Mouse (Mus musculus) CD4-positive helper T cell, adult 2 months (primary cell): Measurements from ENCODE around the gene Dcpp1.
"Not testable (repeated sequence)": the region's sequence is repeated elsewhere in the genome, so short reads cannot be mapped to it uniquely, and the experiment has no call there.

Experiments
- DNase-seq: peaks from one replicate; pipeline ENCODE4 v3.0.0-alpha.2; 2012; ENCODE audit warnings: low read depth, missing footprints, low spot score

The Dcpp1 gene

GRCm38 (mm10) chr17:23880576-23880975, at the start of gene Dcpp1, which contains the start of gene Dcpp2:
Dcpp1 (plus strand) TSS chr17:23880876.
Dcpp2 (plus strand) TSS chr17:23880880.
- DNase-seq = not testable (repeated sequence)

GRCm38 (mm10) chr17:23831201-23831600, 49.5 kb upstream of the Dcpp1 start:
- no peak for DNase-seq

- no peak for DNase-seq
Observed at GRCm38 (mm10) chr17:23836006-23836575, 44.6 kb upstream of the Dcpp1 start, which contains the start of gene Prss33. Prss33 (minus strand) TSS chr17:23836056.

GRCm38 (mm10) chr17:23841145-23841544, 39.5 kb upstream of the Dcpp1 start:
- DNase-seq = peak; percentile 77

GRCm38 (mm10) chr17:23843141-23843811, 37.4 kb upstream of the Dcpp1 start:
- no peak for DNase-seq

- peak; percentile 76 for DNase-seq
Observed at GRCm38 (mm10) chr17:23843812-23844273, 36.8 kb upstream of the Dcpp1 start, which contains the start of the genes Prss32 and Prss41. Prss32 (plus strand) TSS chr17:23843855. Prss41 (minus strand) TSS chr17:23844172.

- DNase-seq = no peak
Observed at GRCm38 (mm10) chr17:23850028-23850427, 30.6 kb upstream of the Dcpp1 start.

GRCm38 (mm10) chr17:23850853-23851749, 29.6 kb upstream of the Dcpp1 start:
- peak; percentile 66 for DNase-seq

- DNase-seq = peak; percentile 41
Observed at GRCm38 (mm10) chr17:23853292-23853691, 27.4 kb upstream of the Dcpp1 start.

- no peak for DNase-seq
Observed at GRCm38 (mm10) chr17:23854229-23854765, 26.4 kb upstream of the Dcpp1 start.

GRCm38 (mm10) chr17:23857193-23857592, 23.5 kb upstream of the Dcpp1 start:
- no peak for DNase-seq

GRCm38 (mm10) chr17:23857913-23858312, 22.8 kb upstream of the Dcpp1 start:
- no peak for DNase-seq

- no peak for DNase-seq
Observed at GRCm38 (mm10) chr17:23862926-23863325, 17.8 kb upstream of the Dcpp1 start.

GRCm38 (mm10) chr17:23867756-23868155, 12.9 kb upstream of the Dcpp1 start, which contains the start of gene Prss21:
Prss21 (plus strand) TSS chr17:23868056.
- no peak for DNase-seq

- DNase-seq = no peak
Observed at GRCm38 (mm10) chr17:23868513-23868912, 12.2 kb upstream of the Dcpp1 start.

GRCm38 (mm10) chr17:23873884-23874856, 6.5 kb upstream of the Dcpp1 start:
- DNase-seq = no peak

GRCm38 (mm10) chr17:23876741-23877140, 3.9 kb upstream of the Dcpp1 start:
- no peak for DNase-seq

- DNase-seq = no peak
Observed at GRCm38 (mm10) chr17:23877166-23877565, 3.5 kb upstream of the Dcpp1 start.

GRCm38 (mm10) chr17:23917158-23917557, 36.5 kb downstream of the Dcpp1 start, which contains the start of gene Dcpp3:
Dcpp3 (plus strand) TSS chr17:23917458.
- DNase-seq = not testable (repeated sequence)

- peak; percentile 89 for DNase-seq
Observed at GRCm38 (mm10) chr17:23924531-23925007, 43.9 kb downstream of the Dcpp1 start.
